Mouse (Mus musculus) embryonic fibroblast, embryonic 13.5 days (primary cell): ENCODE data around the gene Nab2.

ENCODE experiments used
- CTCF ChIP-seq: IDR thresholded peaks from 2 replicates; pipeline ENCODE4 v1.5.1; 2011; ENCODE audit warnings: mild to moderate bottlenecking, control low read depth, low read length, moderate library complexity, borderline replicate concordance; ENCODE audit not compliant: insufficient read depth
- POLR2A ChIP-seq: IDR thresholded peaks from 2 replicates; pipeline ENCODE4 v1.6.1; 2011; ENCODE audit warnings: low read depth, mild to moderate bottlenecking, control low read depth, low read length, moderate library complexity

- no peak for TF ChIP-seq CTCF
- no peak for TF ChIP-seq POLR2A
These were observed 50.2 kb downstream of the Nab2 start for GRCm38 (mm10) chr10:127618173-127618572.
